Mouse (Mus musculus) midbrain, postnatal 0 days (tissue): ENCODE data around the gene Lrtm2. TPM values are rescaled to one million over a fixed set of nuclear protein-coding genes. Genes with fewer than 3 reads are reported as not detected.

ENCODE experiments used
- ATAC-seq: fragments of 200-750 bp; cut with Nextera tagmentation; 2 replicates; pipeline ENCODE4 v1.8.0; 2017; ENCODE audit warnings: moderate number of reproducible peaks, mild to moderate bottlenecking, moderate TSS enrichment, moderate library complexity; ENCODE audit not compliant: low FRiP score
- DNase-seq: peaks from one replicate; pipeline ENCODE4 v3.0.0-alpha.2; 2015; ENCODE audit warnings: low spot score
- H3K27ac ChIP-seq: fragments of 300-500 bp; sonication (generic); 2 replicates; pipeline ENCODE4 v1.5.1; 2014; ENCODE audit warnings: low read depth, mild to moderate bottlenecking, low read length, mixed read lengths
- H3K27me3 ChIP-seq: fragments of 300-500 bp; sonication (generic); 2 replicates; pipeline ENCODE4 v1.6.1; 2014; ENCODE audit warnings: low read length, control low read depth, mixed read lengths; ENCODE audit not compliant: insufficient read depth
- H3K36me3 ChIP-seq: fragments of 300-500 bp; sonication (generic); 2 replicates; pipeline ENCODE4 v1.6.1; 2014; ENCODE audit warnings: low read length, control low read depth, mixed read lengths; ENCODE audit not compliant: insufficient read depth
- H3K4me1 ChIP-seq: fragments of 300-500 bp; sonication (generic); 2 replicates; pipeline ENCODE4 v1.6.1; 2014; ENCODE audit warnings: mild to moderate bottlenecking, control low read depth, antibody characterized with exemption, low read length, mixed read lengths; ENCODE audit not compliant: insufficient read depth
- H3K4me2 ChIP-seq: fragments of 300-500 bp; sonication (generic); 2 replicates; pipeline ENCODE4 v1.6.1; 2014; ENCODE audit warnings: low read depth, mild to moderate bottlenecking, low read length, mixed read lengths; ENCODE audit not compliant: poor library complexity, severe bottlenecking
- H3K4me3 ChIP-seq: fragments of 300-500 bp; sonication (generic); 2 replicates; pipeline ENCODE4 v1.5.1; 2014; ENCODE audit warnings: low read depth, mild to moderate bottlenecking, low read length, moderate library complexity
- H3K9ac ChIP-seq: fragments of 300-500 bp; sonication (generic); replicated peaks from 2 replicates; pipeline ENCODE4 v1.6.1; 2014; ENCODE audit warnings: mild to moderate bottlenecking, low read length, moderate library complexity, mixed read lengths; ENCODE audit not compliant: poor library complexity, severe bottlenecking
- H3K9me3 ChIP-seq: fragments of 300-500 bp; sonication (generic); 2 replicates; pipeline ENCODE4 v1.6.1; 2016; ENCODE audit warnings: low read length, control low read depth
- CTCF ChIP-seq: IDR thresholded peaks from 2 replicates; pipeline ENCODE4 v1.5.1; 2016; ENCODE audit warnings: antibody characterized with exemption, mild to moderate bottlenecking
- WGBS: fragments of 180-500 bp; shearing (Covaris S2); extraction: QIAGEN DNeasy Blood & Tissue Kit; methylation state at CpG from one replicate; pipeline ENCODE4 v1.1.7; 2014; 5-methylcytosine and 5-hydroxymethylcytosine counted together
- polyA plus RNA-seq: library from polyadenylated mRNA; unstranded; fragments of >200 nt; fragmentation: Nextera tagmentation; extraction: Ambion mirVana; gene quantifications from 2 replicates; pipeline ENCODE4 v1.2.1, GENCODE M21; 2015
- total RNA-seq: library from RNA; depleted of rRNA; stranded (reverse); fragments of >200 nt; gene quantifications from 2 replicates; pipeline ENCODE4 v1.2.3, GENCODE M21; 2014

Gene Lrtm2
- total and polyA plus RNA-seq, 2 experiments from 2014 or later = 21.1 to 40.4 TPM

- TF ChIP-seq CTCF = no peak
- Histone ChIP-seq H3K4me2 (no peak overlapping the region), H3K4me1 (no peaks in the 10 kb centered on the region), H3K9me3 (no peaks in the 10 kb centered on the region), H3K27me3 (no peaks in the 10 kb centered on the region), H3K27ac (no peak overlapping the region), H3K9ac (no peak overlapping the region), H3K4me3 (no peak overlapping the region), H3K36me3 (no peaks in the 10 kb centered on the region)
- 70% methylated on average over 10 of the region's 10 CpGs for WGBS
- DNase-seq (no peak), ATAC-seq (no peak)
These were observed 15.7 kb upstream of the Lrtm2 start for GRCm38 (mm10) chr6:119346257-119346656.

GRCm38 (mm10) chr6:119341409-119341808, 10.8 kb upstream of the Lrtm2 start:
- ATAC-seq (peak; percentile 90), DNase-seq (peak; percentile 86)
- Histone ChIP-seq H3K27ac (peak overlapping the region; percentile 49; the same call in 1 of the 2 replicates), H3K9ac (no peak overlapping the region), H3K9me3 (no peaks in the 10 kb centered on the region), H3K27me3 (no peaks in the 10 kb centered on the region), H3K36me3 (no peaks in the 10 kb centered on the region), H3K4me1 (no peaks in the 10 kb centered on the region), H3K4me2 (no peak overlapping the region), H3K4me3 (no peak overlapping the region)
- TF ChIP-seq CTCF = no peak

GRCm38 (mm10) chr6:119338121-119338912, 7.8 kb upstream of the Lrtm2 start:
- H3K36me3 ChIP-seq = no peaks in the 10 kb centered on the region
- no peak for TF ChIP-seq CTCF
- no peaks in the 10 kb centered on the region for H3K9me3 ChIP-seq
- no peak overlapping the region for H3K27ac ChIP-seq
- ATAC-seq = no peak
- no peak overlapping the region for H3K4me2 ChIP-seq
- DNase-seq = no peak
- WGBS = 27% methylated on average over 11 of the region's 11 CpGs
- no peak overlapping the region for H3K4me3 ChIP-seq
- H3K27me3 ChIP-seq = no peaks in the 10 kb centered on the region
- H3K9ac ChIP-seq = no peak overlapping the region; the same call in 1 of the 2 replicates
- no peaks in the 10 kb centered on the region for H3K4me1 ChIP-seq

- ATAC-seq (no peak), DNase-seq (no peak)
- no peak overlapping the region for H3K4me2 ChIP-seq
These were observed 6.7 kb upstream of the Lrtm2 start for GRCm38 (mm10) chr6:119337287-119337686.

GRCm38 (mm10) chr6:119336124-119336523, 5.6 kb upstream of the Lrtm2 start:
- ATAC-seq (no peak), DNase-seq (no peak)
- Histone ChIP-seq H3K9ac (no peak overlapping the region), H3K4me3 (no peak overlapping the region), H3K27me3 (no peaks in the 10 kb centered on the region), H3K36me3 (no peaks in the 10 kb centered on the region), H3K9me3 (no peaks in the 10 kb centered on the region), H3K27ac (no peak overlapping the region), H3K4me2 (no peak overlapping the region), H3K4me1 (0 out of 2 replicates have a peak, but pooled peaks cover 4% of the 10 kb centered on the region)
- TF ChIP-seq CTCF = no peak
- 87% methylated on average over 7 of the region's 7 CpGs for WGBS

More at GRCm38 (mm10) chr6:119337287-119337686, 6.7 kb upstream of the Lrtm2 start:
- Histone ChIP-seq H3K9me3 (no peaks in the 10 kb centered on the region), H3K9ac (no peak overlapping the region), H3K4me1 (no peaks in the 10 kb centered on the region), H3K27ac (no peak overlapping the region), H3K36me3 (no peaks in the 10 kb centered on the region), H3K4me3 (no peak overlapping the region), H3K27me3 (no peaks in the 10 kb centered on the region)
- WGBS = 69% methylated on average over 3 of the region's 3 CpGs
- no peak for TF ChIP-seq CTCF

GRCm38 (mm10) chr6:119333831-119334230, 3.3 kb upstream of the Lrtm2 start:
- H3K4me1 ChIP-seq = 0 out of 2 replicates have a peak, but pooled peaks cover 7% of the 10 kb centered on the region
- no peak overlapping the region for H3K27ac ChIP-seq
- no peaks in the 10 kb centered on the region for H3K36me3 ChIP-seq
- H3K4me3 ChIP-seq = no peak overlapping the region
- no peak for DNase-seq
- H3K27me3 ChIP-seq = no peaks in the 10 kb centered on the region
- no peaks in the 10 kb centered on the region for H3K9me3 ChIP-seq
- 28% methylated on average over 3 of the region's 3 CpGs for WGBS
- ATAC-seq = no peak
- H3K9ac ChIP-seq = no peak overlapping the region
- no peak overlapping the region for H3K4me2 ChIP-seq
- TF ChIP-seq CTCF = no peak
